Mouse (Mus musculus): ENCODE results near the gene Olfr459.

Gene Olfr459

GRCm38 (mm10) chr6:41775077-41775476 is at the start of gene Olfr459:
Olfr459 (minus strand) TSS chr6:41775177.
- no peak for DNase-seq

- no peak for DNase-seq
Observed at GRCm38 (mm10) chr6:41824086-41824485, 49.1 kb upstream of the Olfr459 start.

GRCm38 (mm10) chr6:41786700-41787099 is 11.7 kb upstream of the Olfr459 start:
- no peak for DNase-seq

- no peak for DNase-seq
Observed at GRCm38 (mm10) chr6:41775721-41776120, 744 bp upstream of the Olfr459 start.

- no peak for DNase-seq
Observed at GRCm38 (mm10) chr6:41769872-41770271, 5.1 kb downstream of the Olfr459 start.

- DNase-seq = no peak
Observed at GRCm38 (mm10) chr6:41764306-41764705, 10.7 kb downstream of the Olfr459 start.

- DNase-seq = no peak
Observed at GRCm38 (mm10) chr6:41762370-41762757, 12.6 kb downstream of the Olfr459 start.

GRCm38 (mm10) chr6:41761702-41762369 is 13.1 kb downstream of the Olfr459 start:
- DNase-seq = peak in 1 of 2 experiments; percentile 5

GRCm38 (mm10) chr6:41759618-41760017 is 15.4 kb downstream of the Olfr459 start:
- no peak for DNase-seq

- DNase-seq = no peak
Observed at GRCm38 (mm10) chr6:41758421-41758820, 16.6 kb downstream of the Olfr459 start.

- no peak for DNase-seq
Observed at GRCm38 (mm10) chr6:41757199-41757598, 17.8 kb downstream of the Olfr459 start.

GRCm38 (mm10) chr6:41754626-41755025 is 20.4 kb downstream of the Olfr459 start:
- no peak for DNase-seq

- DNase-seq = no peak
Observed at GRCm38 (mm10) chr6:41744664-41745392, 30.1 kb downstream of the Olfr459 start.

GRCm38 (mm10) chr6:41741101-41741500 is 33.9 kb downstream of the Olfr459 start:
- DNase-seq = no peak

GRCm38 (mm10) chr6:41734719-41735470 is 40.1 kb downstream of the Olfr459 start:
- DNase-seq = no peak

GRCm38 (mm10) chr6:41727989-41728609 is 46.9 kb downstream of the Olfr459 start:
- peak in 1 of 2 experiments; percentile 3 for DNase-seq

GRCm38 (mm10) chr6:41721430-41721829 is 53.5 kb downstream of the Olfr459 start:
- no peak for DNase-seq
